Mouse (Mus musculus) heart, embryonic 13.5 days (tissue): ENCODE measurements at regions not wholly inside any gene's neighbourhood (a gene's known extent, or its start where the extent isn't known, plus 50 kb on each side); places are given as distances from the start of the nearest gene placed in this dataset.
A peak's percentile ranks its signal among the peaks of the same experiment; 100 is the strongest.

Experiments
- ATAC-seq: fragments of 200-750 bp; cut with Nextera tagmentation; 2 replicates; pipeline ENCODE4 v1.8.0; 2017; ENCODE audit warnings: moderate TSS enrichment; ENCODE audit not compliant: insufficient number of reproducible peaks, low FRiP score, low TSS enrichment; ENCODE audit errors: extremely low read depth
- H3K27ac ChIP-seq: fragments of 300-500 bp; sonication (generic); replicated peaks from 2 replicates; pipeline ENCODE4 v1.5.1; 2015; ENCODE audit warnings: moderate library complexity, mild to moderate bottlenecking, inconsistent platforms
- H3K27me3 ChIP-seq: fragments of 300-500 bp; sonication (generic); replicated peaks from 2 replicates; pipeline ENCODE4 v1.6.1; 2015; ENCODE audit warnings: mild to moderate bottlenecking, inconsistent platforms
- H3K36me3 ChIP-seq: fragments of 300-500 bp; sonication (generic); 2 replicates; pipeline ENCODE4 v1.6.1; 2015; ENCODE audit warnings: mild to moderate bottlenecking, inconsistent platforms
- H3K4me1 ChIP-seq: fragments of 300-500 bp; sonication (generic); 2 replicates; pipeline ENCODE4 v1.6.1; 2015; ENCODE audit warnings: inconsistent platforms
- H3K4me2 ChIP-seq: fragments of 300-500 bp; sonication (generic); 2 replicates; pipeline ENCODE4 v1.6.1; 2015; ENCODE audit warnings: inconsistent platforms, mild to moderate bottlenecking, moderate library complexity
- H3K4me3 ChIP-seq: fragments of 300-500 bp; sonication (generic); 2 replicates; pipeline ENCODE4 v1.5.1; 2015; ENCODE audit warnings: moderate library complexity, mild to moderate bottlenecking, inconsistent platforms
- H3K9ac ChIP-seq: fragments of 300-500 bp; sonication (generic); 2 replicates; pipeline ENCODE4 v1.6.1; 2015; ENCODE audit warnings: inconsistent platforms, mild to moderate bottlenecking, moderate library complexity
- H3K9me3 ChIP-seq: fragments of 300-500 bp; sonication (generic); 2 replicates; pipeline ENCODE4 v1.6.1; 2016; ENCODE audit warnings: inconsistent platforms
- WGBS: fragments of 180-500 bp; shearing (Covaris S2); methylation state at CpG from one replicate; pipeline ENCODE4 v1.1.7; 2015; ENCODE audit warnings: mixed read lengths; 5-methylcytosine and 5-hydroxymethylcytosine counted together

- WGBS: 65% methylated on average over 14 of the region's 14 CpGs
- no peaks in the 10 kb centered on the region for H3K36me3 ChIP-seq
- peaks cover 44% of the 10 kb centered on the region for H3K4me1 ChIP-seq
- no peaks in the 10 kb centered on the region for H3K27me3 ChIP-seq
- peak overlapping the region; percentile 45; the same call in 1 of the 2 replicates for H3K27ac ChIP-seq
- H3K9me3 ChIP-seq: no peaks in the 10 kb centered on the region
- no peak overlapping the region for H3K4me2 ChIP-seq
- H3K9ac ChIP-seq: no peak overlapping the region; the same call in 1 of the 2 replicates
- ATAC-seq: no peak
- H3K4me3 ChIP-seq: no peak overlapping the region
These were observed 224.2 kb upstream of the Serp2 start for GRCm38 (mm10) chr14:76780572-76781523.

GRCm38 (mm10) chr14:76778541-76779399 lies 222.1 kb upstream of the Serp2 start:
- Histone ChIP-seq H3K27ac (peak overlapping the region; percentile 80), H3K4me3 (no peak overlapping the region), H3K36me3 (no peaks in the 10 kb centered on the region), H3K9ac (peak overlapping the region; percentile 50; the same call in 1 of the 2 replicates), H3K9me3 (no peaks in the 10 kb centered on the region), H3K4me2 (peak overlapping the region; percentile 33; the same call in 1 of the 2 replicates), H3K27me3 (no peaks in the 10 kb centered on the region), H3K4me1 (peaks cover 58% of the 10 kb centered on the region)
- no peak for ATAC-seq
- 36% methylated on average over 9 of the region's 9 CpGs for WGBS

- Histone ChIP-seq H3K9ac (no peak overlapping the region), H3K27me3 (no peaks in the 10 kb centered on the region), H3K4me1 (peaks cover 53% of the 10 kb centered on the region), H3K9me3 (no peaks in the 10 kb centered on the region), H3K4me2 (no peak overlapping the region), H3K36me3 (no peaks in the 10 kb centered on the region), H3K4me3 (no peak overlapping the region), H3K27ac (peak overlapping the region; percentile 58)
- no peak for ATAC-seq
- 12% methylated on average over 3 of the region's 3 CpGs for WGBS
These were observed 218.8 kb upstream of the Serp2 start for GRCm38 (mm10) chr14:76775387-76775924.

GRCm38 (mm10) chr14:76772781-76773438 lies 216.2 kb upstream of the Serp2 start:
- Histone ChIP-seq H3K27ac (no peak overlapping the region), H3K36me3 (no peaks in the 10 kb centered on the region), H3K4me3 (no peak overlapping the region), H3K4me1 (peaks cover 39% of the 10 kb centered on the region), H3K9ac (no peak overlapping the region), H3K4me2 (no peak overlapping the region), H3K9me3 (no peaks in the 10 kb centered on the region), H3K27me3 (no peaks in the 10 kb centered on the region)
- WGBS: 68% methylated on average over 11 of the region's 11 CpGs
- ATAC-seq: no peak

- Histone ChIP-seq H3K4me1 (peaks cover 32% of the 10 kb centered on the region), H3K9ac (no peak overlapping the region), H3K9me3 (no peaks in the 10 kb centered on the region), H3K36me3 (no peaks in the 10 kb centered on the region), H3K4me2 (no peak overlapping the region), H3K27ac (no peak overlapping the region), H3K4me3 (no peak overlapping the region), H3K27me3 (no peaks in the 10 kb centered on the region)
- no peak for ATAC-seq
- 50% methylated on average over 7 of the region's 7 CpGs for WGBS
These were observed 213.4 kb upstream of the Serp2 start for GRCm38 (mm10) chr14:76770106-76770505.

GRCm38 (mm10) chr14:76767301-76767700 lies 210.6 kb upstream of the Serp2 start:
- Histone ChIP-seq H3K27me3 (no peaks in the 10 kb centered on the region), H3K36me3 (no peaks in the 10 kb centered on the region), H3K4me2 (no peak overlapping the region), H3K9me3 (no peaks in the 10 kb centered on the region), H3K9ac (no peak overlapping the region), H3K27ac (no peak overlapping the region), H3K4me1 (peaks cover 45% of the 10 kb centered on the region), H3K4me3 (no peak overlapping the region)
- 51% methylated on average over 6 of the region's 6 CpGs for WGBS
- ATAC-seq: no peak

- no peak overlapping the region for H3K4me2 ChIP-seq
- no peaks in the 10 kb centered on the region for H3K9me3 ChIP-seq
- no peaks in the 10 kb centered on the region for H3K36me3 ChIP-seq
- H3K4me1 ChIP-seq: peaks cover 46% of the 10 kb centered on the region
- no peak overlapping the region for H3K27ac ChIP-seq
- no peak overlapping the region for H3K9ac ChIP-seq
- H3K4me3 ChIP-seq: no peak overlapping the region
- ATAC-seq: no peak
- no peaks in the 10 kb centered on the region for H3K27me3 ChIP-seq
- 59% methylated on average over 10 of the region's 10 CpGs for WGBS
These were observed 209.6 kb upstream of the Serp2 start for GRCm38 (mm10) chr14:76766186-76766713.

GRCm38 (mm10) chr14:76765094-76765504 lies 208.4 kb upstream of the Serp2 start:
- Histone ChIP-seq H3K9me3 (no peaks in the 10 kb centered on the region), H3K4me1 (peaks cover 51% of the 10 kb centered on the region), H3K4me3 (no peak overlapping the region), H3K9ac (peak overlapping the region; percentile 45; the same call in 1 of the 2 replicates), H3K27ac (peak overlapping the region; percentile 78), H3K4me2 (peak overlapping the region; percentile 22; the same call in 1 of the 2 replicates), H3K27me3 (no peaks in the 10 kb centered on the region), H3K36me3 (no peaks in the 10 kb centered on the region)
- ATAC-seq: no peak
- 47% methylated on average over 6 of the region's 6 CpGs for WGBS

GRCm38 (mm10) chr14:76764390-76764796 lies 207.7 kb upstream of the Serp2 start:
- Histone ChIP-seq H3K36me3 (no peaks in the 10 kb centered on the region), H3K27ac (peak overlapping the region; percentile 78), H3K27me3 (no peaks in the 10 kb centered on the region), H3K9me3 (no peaks in the 10 kb centered on the region), H3K4me2 (peak overlapping the region; percentile 22), H3K4me3 (no peak overlapping the region), H3K9ac (peak overlapping the region; percentile 45), H3K4me1 (peaks cover 53% of the 10 kb centered on the region)
- WGBS: 29% methylated on average over 7 of the region's 7 CpGs
- no peak for ATAC-seq

GRCm38 (mm10) chr14:76763539-76763938 lies 206.8 kb upstream of the Serp2 start:
- Histone ChIP-seq H3K9ac (no peak overlapping the region), H3K4me2 (no peak overlapping the region), H3K4me1 (peaks cover 53% of the 10 kb centered on the region), H3K9me3 (no peaks in the 10 kb centered on the region), H3K4me3 (no peak overlapping the region), H3K27me3 (no peaks in the 10 kb centered on the region), H3K36me3 (no peaks in the 10 kb centered on the region), H3K27ac (no peak overlapping the region)
- no peak for ATAC-seq
- 83% methylated on average over 7 of the region's 7 CpGs for WGBS
